Mouse (Mus musculus): ENCODE results near the gene Ostn. TPM values are rescaled to one million over a fixed set of nuclear protein-coding genes. Genes with fewer than 3 reads are reported as not detected.
A peak's percentile ranks its signal among the peaks of the same experiment; 100 is the strongest.
"Not testable (repeated sequence)": the region's sequence is repeated elsewhere in the genome, so short reads cannot be mapped to it uniquely, and the experiment has no call there.

The Ostn gene
- not detected for total RNA-seq (2021)

GRCm38 (mm10) chr16:27307189-27307588, at the start of gene Ostn:
TSS of gene Ostn (plus strand) at chr16:27307489.
- DNase-seq, result not testable (repeated sequence)

GRCm38 (mm10) chr16:27268748-27269147, 38.5 kb upstream of the Ostn start:
- no peak for DNase-seq

GRCm38 (mm10) chr16:27287410-27287809, 19.9 kb upstream of the Ostn start:
- DNase-seq, result no peak

DNA sequence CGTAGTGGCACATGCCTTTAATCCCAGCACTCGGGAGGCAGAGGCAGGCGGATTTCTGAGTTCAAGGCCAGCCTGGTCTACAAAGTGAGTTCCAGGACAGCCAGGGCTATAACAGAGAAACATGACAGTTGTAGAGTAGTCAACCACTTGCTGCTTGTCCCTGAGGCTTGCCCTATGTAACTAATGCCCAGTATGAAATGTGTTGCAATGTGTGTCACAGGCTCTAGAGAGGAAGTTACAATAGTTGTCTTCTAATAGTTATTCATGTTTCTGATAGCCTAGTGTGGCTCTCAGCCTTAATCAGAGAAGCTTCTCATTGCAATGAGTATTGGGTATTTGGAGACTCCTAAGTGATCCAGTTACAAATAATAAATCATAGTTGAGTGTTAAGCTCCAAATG, 10.8 kb upstream of the Ostn start:
- no peak for DNase-seq

DNA sequence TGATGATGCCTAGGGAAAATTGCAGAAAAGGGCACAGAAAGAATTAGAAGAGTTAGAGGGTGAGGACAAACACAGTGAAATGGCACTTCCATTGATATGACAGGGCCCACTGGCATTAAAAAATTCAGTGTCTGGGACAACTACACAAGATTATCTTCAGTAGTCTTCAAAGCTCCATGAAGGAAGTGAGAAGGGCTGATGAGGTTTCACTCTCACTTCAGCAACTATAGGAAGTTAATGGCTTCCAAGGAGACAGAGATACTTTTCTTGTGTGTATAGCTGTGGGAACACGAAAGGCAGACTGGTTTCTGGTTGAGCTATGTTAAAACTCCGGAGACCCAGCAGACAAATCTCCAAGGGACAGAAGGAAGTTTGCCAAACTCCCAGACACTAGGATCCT, 10.4 kb upstream of the Ostn start:
- no peak for DNase-seq

- no peak for DNase-seq
These were observed 11.8 kb downstream of the Ostn start for GRCm38 (mm10) chr16:27319099-27319498.

DNA sequence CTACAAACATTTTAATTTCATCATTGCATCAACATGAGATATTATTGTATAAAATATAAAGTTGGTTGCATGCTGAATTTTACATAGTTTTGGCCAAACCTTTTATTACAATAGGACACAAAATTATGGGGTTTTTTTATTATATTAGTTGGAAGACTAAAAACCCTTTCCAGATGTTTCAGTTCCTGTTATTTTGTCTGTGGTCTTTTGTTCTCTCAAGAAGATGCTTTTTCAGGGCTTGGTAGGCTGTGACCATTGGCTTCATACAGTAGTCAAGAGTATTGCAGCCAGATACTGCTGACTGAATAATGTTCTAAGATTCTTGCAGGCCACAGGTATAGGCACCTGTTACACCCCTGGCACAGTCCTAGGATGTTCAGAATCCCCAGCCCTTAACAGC, 14.8 kb downstream of the Ostn start:
- DNase-seq, result no peak

GRCm38 (mm10) chr16:27326463-27326862, 19.2 kb downstream of the Ostn start:
- no peak for DNase-seq

DNA sequence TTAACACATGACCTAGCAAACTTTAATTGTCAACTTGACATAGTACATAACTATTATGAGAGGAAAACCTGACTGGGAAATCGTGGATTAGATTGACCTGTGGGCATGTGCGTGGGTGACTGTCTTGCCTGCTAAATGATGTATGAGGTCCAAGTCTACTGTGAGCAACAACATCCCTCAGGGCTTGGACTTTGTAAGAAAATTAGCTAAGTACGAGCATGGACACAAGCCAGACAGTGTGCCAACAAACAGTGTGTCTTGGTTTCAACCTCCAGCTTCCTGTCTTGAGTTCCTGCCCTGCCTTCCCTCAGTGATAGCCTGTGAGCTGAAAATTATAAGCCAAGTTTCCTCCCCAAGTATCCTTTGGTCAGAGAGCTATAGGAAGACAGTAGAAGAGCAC, 40.2 kb downstream of the Ostn start:
- no peak for DNase-seq

GRCm38 (mm10) chr16:27348359-27348758, 41.1 kb downstream of the Ostn start:
- DNase-seq, result no peak

GRCm38 (mm10) chr16:27349235-27349634, 41.9 kb downstream of the Ostn start:
- no peak for DNase-seq

DNA sequence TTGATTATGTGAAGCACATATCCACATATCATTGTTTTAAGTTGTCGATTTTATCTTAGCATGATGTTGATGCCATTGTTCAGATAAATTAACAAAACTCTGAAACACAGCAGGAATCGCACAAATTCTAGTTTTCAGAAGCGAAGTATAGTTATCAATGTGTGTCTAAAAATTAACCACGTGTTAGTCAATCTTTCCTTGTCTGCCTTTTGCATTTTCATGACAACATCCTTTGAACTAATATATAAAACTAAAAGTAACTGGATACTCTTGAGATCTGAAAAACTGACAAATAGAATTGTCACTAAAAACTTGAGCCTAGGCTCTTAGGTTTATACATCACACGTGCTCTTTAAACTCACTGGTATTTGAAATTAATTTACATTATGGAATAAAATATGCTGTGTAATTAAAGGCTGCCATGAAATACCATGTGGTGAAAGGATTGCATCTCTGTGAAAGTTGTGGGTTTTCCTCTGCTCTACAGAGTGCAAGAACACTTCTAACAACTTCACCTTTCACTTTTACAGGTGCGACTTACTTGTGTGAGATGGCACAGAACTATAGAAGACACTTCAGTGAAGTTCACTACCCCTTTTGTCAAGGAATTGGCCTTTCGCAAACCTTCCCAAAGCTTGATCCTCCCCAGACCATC, 42.7 kb downstream of the Ostn start:
- no peak for DNase-seq

DNA sequence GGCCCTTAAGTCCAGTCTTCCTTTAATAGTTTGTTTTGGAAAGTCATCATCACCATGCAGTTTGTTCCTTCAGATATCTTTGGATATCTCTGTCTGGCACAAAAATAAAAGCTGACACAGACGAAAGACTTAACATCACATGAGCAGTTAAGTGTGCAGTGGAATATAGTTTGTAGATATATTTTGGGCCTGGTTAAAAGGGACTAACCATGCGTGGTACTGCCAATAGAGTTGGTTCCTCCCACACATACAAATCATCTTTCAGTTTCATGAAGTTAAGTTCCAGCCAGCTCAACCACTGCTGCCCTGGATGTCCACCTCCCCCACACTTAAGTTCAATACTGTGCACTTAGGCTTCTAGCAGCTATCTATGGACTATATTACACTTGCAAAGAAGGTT, 47.2 kb downstream of the Ostn start:
- DNase-seq, result no peak

DNA sequence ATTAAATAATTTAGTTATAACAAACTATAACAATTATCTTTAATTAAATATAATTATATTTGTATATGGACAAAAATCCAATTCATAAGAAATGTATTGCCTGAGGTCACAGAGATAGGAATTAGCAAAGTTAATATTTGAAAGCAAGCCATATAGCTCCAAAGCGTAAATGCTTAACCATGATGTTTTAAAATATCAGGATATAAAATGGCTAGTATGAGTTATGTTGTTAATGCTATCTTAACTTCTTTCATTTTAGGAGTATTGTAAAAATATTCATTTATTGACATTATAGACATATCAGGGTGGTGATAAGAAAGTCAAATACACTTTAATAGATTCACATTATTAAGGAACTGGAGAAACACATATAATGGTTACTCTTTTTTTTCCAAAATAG, 52.8 kb downstream of the Ostn start:
- no peak for DNase-seq

DNA sequence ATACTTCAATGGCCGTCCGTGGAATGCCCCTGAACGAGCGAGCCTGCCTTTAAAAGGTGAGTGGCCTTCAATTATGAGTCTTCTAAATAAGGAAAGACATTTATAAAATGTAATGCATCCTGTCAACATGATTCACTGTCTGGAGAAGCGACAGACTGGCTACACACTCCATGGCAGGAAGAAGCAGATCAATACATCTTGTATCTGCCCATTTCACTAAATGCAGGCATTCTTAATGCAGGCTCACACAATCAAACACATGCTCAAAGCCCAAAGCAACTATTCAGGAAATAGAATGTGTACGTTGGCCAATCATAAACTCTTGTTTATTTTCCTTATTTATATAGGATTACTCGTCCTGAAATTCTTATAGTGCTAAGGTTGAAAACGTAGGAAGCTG, 62.9 kb downstream of the Ostn start, which contains the start of gene Uts2b:
TSS of gene Uts2b (minus strand) at position 49 of the 400 bp plus-strand sequence.
- no peak for DNase-seq

DNA sequence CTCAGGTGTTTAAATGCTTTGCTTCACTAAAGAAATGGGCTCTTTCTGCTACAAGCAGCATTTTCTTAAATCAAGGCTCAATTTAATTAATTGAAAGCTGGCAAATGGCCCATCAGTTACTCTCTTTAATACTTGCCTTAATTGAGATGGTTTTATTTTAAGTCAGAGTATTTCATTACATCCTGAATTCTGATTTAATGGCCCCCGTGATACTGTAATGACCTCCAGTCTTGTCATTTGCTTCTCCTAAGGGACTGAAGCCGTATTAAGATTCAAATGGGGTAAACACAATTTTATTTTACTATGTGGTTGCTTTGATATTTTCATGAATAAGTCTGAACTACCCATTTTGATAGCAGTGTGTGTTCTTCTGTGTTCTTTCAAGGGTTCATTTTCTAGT, 63.4 kb downstream of the Ostn start:
- no peak for DNase-seq

- DNase-seq, result no peak
These were observed 66.8 kb downstream of the Ostn start for GRCm38 (mm10) chr16:27374139-27374538.

GRCm38 (mm10) chr16:27375318-27375717, 68.0 kb downstream of the Ostn start:
- no peak for DNase-seq

DNA sequence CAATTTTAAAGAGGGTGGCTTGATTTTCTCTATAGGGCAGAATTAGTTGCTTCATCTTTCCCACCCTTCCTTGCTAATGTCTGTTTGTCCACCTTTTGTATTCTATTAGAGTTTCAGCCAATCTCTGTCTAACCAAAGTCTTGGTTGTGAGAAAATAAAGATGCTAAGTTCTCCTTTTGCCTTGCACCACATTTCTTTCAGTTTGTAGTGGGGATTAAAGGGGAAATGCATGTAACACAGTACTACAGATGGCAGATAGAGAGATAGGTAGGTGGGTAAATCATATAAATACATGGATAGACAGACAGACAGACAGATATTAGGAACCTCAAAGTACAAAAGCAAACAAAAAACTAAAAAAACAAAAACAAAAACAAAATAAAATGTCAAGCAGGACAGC, 69.3 kb downstream of the Ostn start:
- DNase-seq, result no peak

DNA sequence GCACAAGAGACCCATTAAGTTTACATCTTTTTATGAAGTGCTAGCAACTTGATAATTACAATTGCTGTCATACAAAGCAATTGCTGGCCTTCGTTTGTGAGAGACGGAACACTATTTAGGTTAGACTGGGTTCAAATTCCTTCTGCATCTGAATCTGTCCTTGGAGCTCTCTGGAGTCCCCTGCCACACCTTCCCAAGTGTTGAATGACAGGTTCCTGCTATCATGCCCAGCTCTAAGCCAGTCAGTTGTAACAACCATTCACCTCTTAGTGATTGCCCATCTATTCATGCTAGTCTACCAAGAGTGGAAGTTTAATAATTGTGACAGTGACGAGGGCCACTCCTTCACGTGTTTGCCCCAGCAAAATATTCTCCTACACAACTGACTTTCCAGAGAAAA, 74.9 kb downstream of the Ostn start:
- no peak for DNase-seq

GRCm38 (mm10) chr16:27384893-27385603, 77.8 kb downstream of the Ostn start:
- peak in 1 of 2 experiments; percentile 32 for DNase-seq

GRCm38 (mm10) chr16:27385649-27386048, 78.4 kb downstream of the Ostn start:
- DNase-seq, result no peak

- DNase-seq, result no peak
These were observed 79.6 kb downstream of the Ostn start for GRCm38 (mm10) chr16:27386850-27387407.
